Mouse (Mus musculus): ENCODE measurements around the gene Herc6.

- no peak for TF ChIP-seq GATA1 (IDR thresholded peaks at IDR 0.05; ENCODE audit: low read length)
- no peak for TF ChIP-seq TAL1 (IDR thresholded peaks at IDR 0.05; ENCODE audit: low read length)
Observed at GRCm38 (mm10) chr6:57567630-57568029, 13.2 kb upstream of the Herc6 start.
